Mouse (Mus musculus) 3T3-L1 (cell line): Measurements from ENCODE around the gene Nkapd1.
"Not testable (repeated sequence)": the region's sequence is repeated elsewhere in the genome, so short reads cannot be mapped to it uniquely, and the experiment has no call there.

Experiments used
- DNase-seq: peaks from one replicate; pipeline ENCODE4 v3.0.0-alpha.2; 2015; ENCODE audit warnings: low read depth, low spot score

Gene Nkapd1

GRCm38 (mm10) chr9:50616766-50617603 is at the start of gene Nkapd1, which contains the start of gene Pih1d2:
Nkapd1 (minus strand) TSS chr9:50617464.
Pih1d2 (plus strand) TSS chr9:50617321.
- peak; percentile 94 for DNase-seq

GRCm38 (mm10) chr9:50666442-50666841 is 49.2 kb upstream of the Nkapd1 start:
- DNase-seq, result no peak

GRCm38 (mm10) chr9:50664826-50665225 is 47.6 kb upstream of the Nkapd1 start:
- no peak for DNase-seq

- peak; percentile 6 for DNase-seq
Observed at GRCm38 (mm10) chr9:50660431-50660830, 43.2 kb upstream of the Nkapd1 start.

- DNase-seq, result peak; percentile 78
Observed at GRCm38 (mm10) chr9:50659392-50660217, 42.3 kb upstream of the Nkapd1 start, which contains the start of gene Dlat. Dlat (minus strand) TSS chr9:50659780.

- no peak for DNase-seq
Observed at GRCm38 (mm10) chr9:50658941-50659388, 41.7 kb upstream of the Nkapd1 start.

GRCm38 (mm10) chr9:50658391-50658790 is 41.1 kb upstream of the Nkapd1 start:
- peak; percentile 11 for DNase-seq

GRCm38 (mm10) chr9:50650503-50650902 is 33.2 kb upstream of the Nkapd1 start:
- no peak for DNase-seq

- no peak for DNase-seq
Observed at GRCm38 (mm10) chr9:50646826-50647370, 29.6 kb upstream of the Nkapd1 start.

- no peak for DNase-seq
Observed at GRCm38 (mm10) chr9:50634270-50634669, 17.0 kb upstream of the Nkapd1 start.

GRCm38 (mm10) chr9:50633059-50633458 is 15.8 kb upstream of the Nkapd1 start:
- peak; percentile 71 for DNase-seq

- DNase-seq, result no peak
Observed at GRCm38 (mm10) chr9:50632016-50632688, 14.9 kb upstream of the Nkapd1 start.

- DNase-seq, result not testable (repeated sequence)
Observed at GRCm38 (mm10) chr9:50630903-50631302, 13.6 kb upstream of the Nkapd1 start.

- no peak for DNase-seq
Observed at GRCm38 (mm10) chr9:50617794-50618330, 598 bp upstream of the Nkapd1 start.

- no peak for DNase-seq
Observed at GRCm38 (mm10) chr9:50616161-50616560, 1.1 kb downstream of the Nkapd1 start.

GRCm38 (mm10) chr9:50612115-50612514 is 5.1 kb downstream of the Nkapd1 start:
- no peak for DNase-seq

GRCm38 (mm10) chr9:50604338-50604737 is 12.9 kb downstream of the Nkapd1 start:
- peak; percentile 19 for DNase-seq

GRCm38 (mm10) chr9:50603998-50604324 is 13.3 kb downstream of the Nkapd1 start:
- no peak for DNase-seq

- peak; percentile 96 for DNase-seq
Observed at GRCm38 (mm10) chr9:50603189-50603997, 13.9 kb downstream of the Nkapd1 start, which contains the start of the genes Sdhd and Timm8b. Sdhd (minus strand) TSS chr9:50603812. Timm8b (plus strand) TSS chr9:50603910.
